Mouse (Mus musculus) brain, adult 2 months (tissue): Measurements from ENCODE around the gene Sparcl1.
A peak's percentile ranks its signal among the peaks of the same experiment; 100 is the strongest.

ENCODE experiments used
- DNase-seq: peaks from one replicate; pipeline ENCODE4 v3.0.0; 2011; ENCODE audit warnings: low read depth, low spot score

Sparcl1 gene

DNA sequence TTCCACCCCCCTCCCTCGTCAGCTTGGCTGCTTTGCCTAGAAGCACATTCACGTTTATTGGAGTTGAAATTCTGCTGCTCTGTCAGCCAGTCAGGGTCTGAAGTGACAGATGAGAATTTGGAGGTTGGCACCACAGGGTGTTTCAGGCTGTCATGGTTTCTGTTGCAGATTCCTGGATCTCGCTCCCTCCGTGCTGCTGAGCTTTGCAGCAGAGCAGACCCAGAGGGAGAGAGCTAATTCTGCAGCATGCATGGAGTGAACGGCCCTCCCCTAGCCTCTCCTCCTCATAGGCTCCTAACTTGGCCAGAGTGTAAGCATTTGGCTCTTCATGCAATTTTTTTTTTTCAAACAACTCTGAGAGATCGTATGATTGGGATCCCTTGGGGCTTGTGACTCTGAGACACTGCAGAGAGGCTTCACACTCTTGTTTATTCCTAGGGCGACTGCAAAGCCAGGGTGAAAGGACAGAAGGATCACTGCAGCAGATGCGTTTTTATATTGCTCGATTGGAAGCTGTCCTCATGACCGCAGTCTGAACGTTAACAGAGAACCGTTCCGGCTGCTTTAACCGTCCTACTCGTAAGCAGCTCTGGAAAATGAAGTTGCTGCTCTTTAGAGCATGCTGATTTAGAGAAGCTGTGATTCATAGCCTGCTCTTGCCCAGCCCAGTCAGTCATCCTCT is at the start of gene Sparcl1:
Gene Sparcl1 (minus strand): TSS at position 243 of the 682 bp plus-strand sequence.
- DNase-seq = peak; percentile 86

DNA sequence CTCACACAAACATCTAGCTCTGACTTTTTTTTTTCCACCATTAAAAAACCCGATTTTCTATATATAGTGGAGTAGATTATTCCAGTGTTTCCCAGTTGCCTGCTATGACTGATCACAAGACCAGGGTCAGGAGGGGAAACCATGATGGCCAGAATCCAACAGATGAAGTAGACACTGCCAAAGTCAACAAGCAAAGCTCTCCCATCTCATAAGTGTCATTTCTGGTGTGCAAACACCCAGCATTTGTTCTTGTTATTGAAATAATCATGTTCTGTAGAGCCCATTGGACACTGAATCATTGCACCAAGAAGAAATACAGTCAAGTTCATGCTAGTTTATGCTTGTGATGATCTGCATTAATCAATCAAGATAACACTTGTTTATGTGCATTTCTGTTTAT is 47.9 kb upstream of the Sparcl1 start:
- no peak for DNase-seq

DNA sequence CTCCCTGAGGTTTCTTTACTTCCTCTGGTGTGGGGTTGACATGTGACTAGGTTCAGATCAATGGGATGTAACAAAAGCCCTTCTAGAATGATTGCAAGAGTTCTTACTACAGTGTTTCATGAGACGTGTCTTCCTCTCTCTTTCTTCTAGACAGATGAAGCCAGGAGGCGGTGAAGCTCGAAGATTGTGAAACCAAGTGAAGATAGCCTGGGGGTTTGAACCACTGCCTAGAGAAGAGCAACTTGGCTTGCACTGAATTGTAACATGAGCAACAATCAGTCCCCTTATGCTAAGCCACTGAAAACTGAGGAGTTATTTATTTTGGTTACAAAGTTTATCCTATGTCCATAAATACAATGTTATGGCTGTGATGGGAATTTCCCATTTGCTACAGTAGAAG is 47.0 kb upstream of the Sparcl1 start:
- no peak for DNase-seq

DNA sequence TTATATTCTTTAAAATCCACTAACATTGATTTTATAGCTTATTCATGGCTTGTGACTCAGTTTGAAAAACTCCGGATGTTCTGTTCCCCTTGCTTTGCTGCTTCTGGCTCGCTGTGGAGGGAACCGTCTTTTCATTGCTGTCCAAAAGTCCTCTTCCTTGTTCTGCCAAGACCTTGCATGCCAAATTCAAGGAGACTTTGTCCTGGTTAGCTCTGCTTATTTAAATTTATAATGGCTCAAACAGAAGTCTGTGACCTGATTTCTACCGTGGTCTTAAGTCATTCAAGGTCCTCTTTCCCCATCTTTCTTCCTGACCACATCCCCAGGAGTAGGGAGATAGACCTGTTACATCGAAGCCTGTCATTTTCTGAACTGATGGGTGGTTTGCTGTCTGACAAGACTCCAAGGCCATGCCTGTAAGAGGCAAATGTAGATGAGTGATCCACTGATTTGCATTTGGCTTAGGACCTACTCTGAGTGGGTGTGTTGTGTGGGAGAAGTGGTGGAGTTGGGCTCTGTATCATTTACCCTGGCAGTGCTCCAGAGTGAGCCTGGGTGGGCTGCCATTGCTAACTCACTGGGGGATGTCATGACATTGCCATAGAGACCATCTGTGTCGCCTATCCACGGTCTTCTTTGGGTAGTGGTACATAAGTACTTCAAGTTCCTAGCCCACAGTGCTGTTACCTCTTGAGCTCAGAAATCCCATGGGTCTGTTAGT is 45.0 kb upstream of the Sparcl1 start:
- DNase-seq = peak; percentile 54

DNA sequence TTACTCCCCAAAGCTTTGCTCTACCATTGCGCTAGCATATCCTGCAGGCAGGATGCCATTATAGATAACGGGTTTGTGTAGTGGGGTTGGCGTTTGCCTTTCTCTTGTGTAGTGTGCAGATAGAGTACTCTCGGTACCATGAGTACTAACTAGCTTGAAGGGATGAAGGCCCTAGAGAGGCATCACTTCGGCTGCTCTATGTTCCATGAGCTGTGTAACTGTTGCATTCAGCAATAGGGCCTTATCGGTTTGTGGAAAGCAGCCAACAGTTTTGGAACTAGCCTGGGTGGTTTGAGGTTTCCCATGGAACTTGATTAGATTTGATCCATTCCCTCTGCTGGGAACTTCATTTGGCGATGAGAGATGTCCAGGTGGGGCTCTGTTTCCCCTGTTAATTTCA is 44.2 kb upstream of the Sparcl1 start:
- no peak for DNase-seq

DNA sequence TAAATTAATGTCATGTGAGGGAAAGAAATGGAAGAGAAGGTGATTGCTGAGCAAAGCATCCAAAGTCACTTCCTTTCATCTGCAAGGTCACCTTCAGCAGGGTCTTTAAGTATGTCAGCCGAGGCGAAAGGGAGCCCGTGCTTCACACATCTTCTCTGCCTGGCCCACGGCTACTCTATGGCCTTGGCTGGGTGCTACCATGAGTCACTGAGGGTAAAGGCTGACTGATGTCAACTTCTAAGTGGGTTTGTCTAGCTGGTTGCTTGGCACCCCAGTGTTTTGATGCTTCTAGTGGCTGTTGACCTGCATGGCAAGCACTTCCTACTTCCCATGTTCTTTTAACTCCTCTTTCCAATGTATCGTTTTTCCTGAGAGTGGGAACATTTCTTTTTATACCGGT is 36.7 kb upstream of the Sparcl1 start:
- DNase-seq = no peak

DNA sequence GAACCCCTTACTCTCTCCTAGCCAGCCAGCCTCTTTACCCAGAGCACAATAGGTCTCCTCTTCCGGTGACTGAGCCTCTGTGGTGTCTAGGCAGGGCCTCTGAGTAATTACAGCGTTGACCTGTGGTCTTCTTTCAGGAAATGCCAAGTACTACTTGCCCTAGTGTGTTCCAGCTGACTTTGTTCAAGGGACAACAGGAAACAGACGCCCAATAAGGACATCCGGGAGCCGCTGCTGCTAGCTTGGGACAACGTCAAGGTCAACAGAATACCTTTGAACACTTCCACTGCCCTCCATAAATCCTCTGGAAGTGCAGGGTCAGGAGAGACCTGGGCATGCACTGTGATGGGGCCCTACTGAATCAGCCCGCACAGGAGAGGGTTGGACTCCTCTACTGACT is 35.8 kb upstream of the Sparcl1 start:
- DNase-seq = no peak

DNA sequence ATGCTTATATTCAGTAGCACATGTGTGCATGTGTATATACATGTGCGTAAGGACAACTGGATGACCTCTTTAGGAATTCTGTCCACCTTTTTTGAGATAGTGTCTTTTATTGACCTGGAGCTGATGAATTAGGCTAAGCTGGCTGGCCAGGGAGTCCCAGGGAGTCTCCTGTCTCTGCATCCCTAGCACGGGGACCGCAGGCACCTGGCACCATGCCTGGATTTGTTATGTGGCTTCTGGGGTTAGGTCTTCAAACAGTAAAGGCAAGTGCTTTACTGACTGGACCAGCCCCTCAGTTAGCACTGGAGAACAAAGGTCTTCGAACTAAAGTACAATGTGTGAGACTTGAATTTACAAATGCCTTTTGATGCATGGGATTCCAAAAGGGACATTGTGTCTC is 30.5 kb upstream of the Sparcl1 start:
- DNase-seq = no peak

DNA sequence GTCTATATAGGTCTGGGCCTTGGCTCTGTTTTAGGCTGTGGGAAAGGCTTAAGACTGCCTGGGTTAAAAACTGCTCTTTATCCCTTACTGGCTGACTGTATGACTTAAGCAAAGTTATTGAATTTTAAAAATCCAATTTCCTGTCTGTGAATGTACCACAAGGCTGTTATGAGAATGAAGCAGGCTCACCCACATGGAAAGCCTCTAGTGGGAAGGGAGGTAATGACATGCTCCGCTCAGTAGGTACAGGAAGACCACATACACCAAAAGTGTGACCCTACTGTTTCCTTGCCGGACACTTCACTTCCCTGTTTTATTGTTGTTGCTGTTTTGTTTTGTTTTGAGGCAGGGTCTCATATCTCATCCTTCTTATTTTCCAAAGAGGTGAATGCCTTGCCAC is 27.5 kb upstream of the Sparcl1 start:
- peak; percentile 32 for DNase-seq

DNA sequence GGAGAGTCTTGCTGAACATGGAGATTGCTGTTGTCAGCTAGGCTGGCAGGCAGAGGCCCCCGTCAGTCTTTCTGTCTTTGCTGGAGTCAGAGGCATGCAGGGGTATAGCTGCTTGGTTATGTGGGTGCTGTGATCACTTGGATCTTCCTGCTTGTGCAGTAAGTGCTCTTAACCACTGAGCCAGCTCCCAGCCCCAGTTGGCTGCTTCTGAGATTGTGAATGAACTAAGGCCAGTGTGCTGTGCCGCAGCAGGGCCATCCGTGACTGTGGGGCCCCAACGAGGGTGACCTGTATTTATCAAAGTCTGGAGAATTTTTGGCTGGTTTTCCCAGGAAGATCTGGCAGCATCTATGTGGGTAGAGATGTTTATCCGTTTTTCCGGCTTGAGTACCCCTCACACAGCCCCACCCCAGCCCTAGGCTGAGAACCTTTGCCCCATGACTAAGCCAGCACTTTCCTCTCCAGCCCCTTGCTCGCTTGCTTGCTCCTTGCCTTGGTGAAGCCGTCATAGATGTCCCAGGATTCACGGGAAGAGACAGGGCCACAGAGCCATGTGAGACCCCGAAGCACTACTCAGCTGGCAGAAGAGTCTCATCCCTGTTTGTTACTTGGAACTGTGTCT is 24.5 kb upstream of the Sparcl1 start:
- no peak for DNase-seq

DNA sequence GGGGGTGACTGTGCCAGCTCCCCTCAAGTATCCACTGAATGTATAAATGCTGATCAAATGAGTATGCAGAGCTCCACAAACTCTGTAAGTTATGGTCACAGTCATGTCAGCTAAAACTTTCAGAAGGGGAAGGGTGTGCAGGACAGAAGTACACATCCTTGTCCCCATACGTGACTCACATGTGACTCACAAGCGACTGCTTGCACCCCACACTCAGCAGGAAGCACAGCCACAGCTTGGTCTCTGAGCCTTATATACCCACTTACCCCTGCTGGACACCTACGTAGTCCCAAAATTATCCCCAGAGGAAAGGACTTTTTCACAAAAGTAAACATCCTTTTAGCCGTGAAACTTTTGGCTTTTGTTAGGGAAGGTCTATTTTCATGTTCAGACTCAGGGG is 20.2 kb upstream of the Sparcl1 start:
- peak; percentile 65 for DNase-seq

DNA sequence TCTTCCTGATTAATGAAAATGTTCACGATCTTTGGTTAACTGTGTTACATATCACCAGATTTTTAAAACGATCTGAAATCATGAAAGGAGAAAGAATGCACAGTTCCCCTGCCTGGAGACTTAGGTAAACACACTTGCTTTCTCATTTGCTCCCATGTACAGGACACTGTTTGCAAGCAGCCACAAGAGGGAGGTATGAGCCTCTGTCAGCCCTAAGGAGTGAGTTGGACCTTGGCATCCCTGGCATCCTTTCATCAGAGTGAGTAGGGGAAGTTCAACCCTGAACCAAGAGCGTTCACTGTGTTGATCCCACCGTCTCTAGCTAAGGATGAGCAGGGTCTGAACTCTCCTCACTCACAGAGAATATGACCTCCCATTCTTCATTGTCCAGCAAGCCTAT is 18.0 kb upstream of the Sparcl1 start:
- DNase-seq = peak; percentile 72

DNA sequence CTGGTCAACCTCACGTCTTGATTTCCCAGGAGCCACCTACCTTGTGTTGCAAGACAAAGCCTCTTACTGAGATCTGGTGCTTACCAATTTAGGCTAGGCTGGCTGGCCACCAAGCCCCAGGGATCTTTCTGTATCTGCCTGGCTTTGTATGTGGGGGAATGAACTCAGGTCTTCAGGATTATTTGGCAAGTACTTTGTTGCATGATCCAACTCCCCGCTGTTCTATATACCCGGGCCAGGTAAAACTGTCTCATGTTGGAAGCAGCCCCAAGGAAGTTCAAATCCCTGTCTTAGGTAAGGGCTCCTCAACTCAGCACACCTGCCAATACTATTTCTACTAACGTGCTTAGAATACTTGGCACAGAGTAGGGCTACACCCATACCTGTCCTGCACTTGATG is 17.4 kb upstream of the Sparcl1 start:
- no peak for DNase-seq

DNA sequence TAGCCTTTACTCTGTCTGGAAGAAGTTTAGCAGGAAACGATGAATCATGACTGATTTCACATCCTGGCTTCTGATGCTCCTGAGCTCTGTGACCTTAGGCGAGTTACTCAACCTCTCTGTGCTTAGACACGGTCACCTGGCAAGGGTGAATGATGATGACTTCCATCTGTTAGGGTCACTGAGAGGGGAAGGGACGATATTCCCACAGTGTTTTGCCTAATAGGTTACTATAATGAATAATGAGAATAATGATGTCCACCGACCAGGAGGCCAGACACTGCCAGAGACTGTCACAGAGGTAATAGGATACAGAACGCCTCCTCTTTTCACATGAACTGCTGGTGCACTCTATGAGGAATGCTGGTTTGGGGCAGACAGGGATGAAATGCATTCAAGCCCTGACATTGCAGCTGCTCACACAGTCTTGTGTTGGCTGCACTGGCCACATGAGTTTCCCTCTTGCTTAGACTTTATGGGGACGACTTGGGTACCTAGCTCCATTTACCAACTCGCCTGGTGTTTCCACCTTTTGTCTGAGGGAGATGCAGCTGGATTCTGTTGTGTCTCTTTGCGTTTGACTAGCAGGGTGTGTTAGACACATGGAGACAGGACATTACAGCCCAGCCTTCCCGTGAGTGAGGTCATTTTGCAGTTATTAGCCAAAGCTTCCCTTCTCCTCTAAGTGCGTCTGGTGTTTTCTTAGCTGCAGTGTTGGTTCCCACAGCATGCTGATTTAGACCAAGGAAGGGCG is 14.9 kb upstream of the Sparcl1 start:
- DNase-seq = no peak

DNA sequence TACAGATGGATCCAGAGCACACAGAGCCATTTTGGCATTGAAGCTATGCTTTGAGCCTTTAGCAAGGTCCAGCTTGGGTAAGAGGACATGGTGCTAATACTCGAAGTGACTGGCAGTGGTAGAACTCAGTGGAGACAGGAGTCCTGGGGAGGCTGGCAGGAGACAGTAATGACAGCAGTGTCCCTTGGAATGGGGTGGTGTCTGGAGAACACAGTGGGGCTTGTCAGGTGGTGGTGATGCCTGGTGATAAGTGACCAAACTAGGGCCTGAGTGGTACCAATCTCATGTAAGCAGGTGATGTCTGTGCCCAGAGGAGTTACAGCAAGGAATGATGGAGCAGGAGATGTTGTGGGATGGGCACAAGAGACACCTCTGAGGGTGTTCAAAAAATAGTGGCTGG is 13.8 kb upstream of the Sparcl1 start:
- DNase-seq = no peak

DNA sequence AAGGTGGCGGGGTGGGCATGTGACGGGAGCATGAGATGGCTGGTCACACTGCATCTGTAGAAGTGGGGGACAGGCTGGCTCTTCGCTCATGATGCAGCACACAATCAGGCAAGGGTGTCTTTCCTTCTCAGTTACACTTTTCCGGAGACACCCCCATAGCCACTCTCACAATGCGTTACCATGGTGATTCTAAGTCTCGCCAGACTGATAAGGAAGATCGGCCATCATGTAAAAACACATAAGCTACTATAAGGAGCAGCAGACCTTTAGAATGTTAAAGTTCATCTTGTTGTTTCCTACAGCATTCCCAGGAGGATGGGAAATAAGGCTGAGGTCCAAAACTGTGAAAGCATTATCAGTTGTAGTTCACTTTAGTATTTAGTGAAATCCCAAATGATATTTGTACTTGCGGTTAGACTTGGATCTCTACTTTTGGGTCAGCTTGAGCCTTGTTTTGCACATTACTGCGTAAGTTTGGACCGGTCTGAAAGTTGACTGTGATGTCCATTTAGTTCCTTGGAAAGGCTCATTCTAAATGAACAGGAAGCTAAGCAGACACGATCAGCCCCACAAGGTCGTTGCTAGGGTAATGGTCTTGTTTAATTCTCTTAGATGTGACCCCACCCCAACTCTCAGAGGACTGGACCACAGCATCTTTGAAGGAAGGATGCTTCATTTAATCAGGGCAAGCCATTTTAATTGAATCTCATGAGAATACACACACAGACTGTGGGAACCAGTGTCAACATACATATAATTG is 13.2 kb upstream of the Sparcl1 start:
- DNase-seq = peak; percentile 69

DNA sequence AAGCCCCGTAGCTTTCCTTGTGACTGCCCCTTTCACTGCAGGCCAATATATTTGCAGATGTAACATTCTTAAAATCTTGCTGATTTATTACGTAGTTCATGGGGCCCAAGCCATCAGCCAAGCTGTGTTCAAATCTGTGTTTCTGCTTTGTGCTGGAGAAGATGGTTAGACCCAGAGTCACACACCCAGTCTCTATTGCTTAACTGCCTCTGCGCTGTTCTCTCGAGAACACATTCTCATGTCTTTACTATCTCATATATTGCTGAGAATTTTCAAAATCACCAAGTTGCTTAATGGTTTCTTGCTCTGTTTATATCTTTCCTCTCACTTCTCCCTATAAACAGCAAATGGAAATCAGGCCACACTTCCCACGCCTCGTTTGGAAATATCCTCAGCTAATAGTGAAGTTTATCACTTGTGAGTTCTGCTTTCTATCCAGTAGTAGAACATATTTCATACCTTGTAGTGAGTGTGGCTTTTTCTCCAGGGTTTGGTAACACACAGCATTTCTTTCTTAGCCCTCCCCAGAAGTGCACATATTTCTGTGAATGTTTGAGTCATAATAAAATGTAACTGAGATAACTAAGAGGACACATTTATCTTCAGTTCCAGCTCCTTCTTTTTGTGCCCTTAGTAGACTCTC is 10.6 kb upstream of the Sparcl1 start:
- peak; percentile 23 for DNase-seq

DNA sequence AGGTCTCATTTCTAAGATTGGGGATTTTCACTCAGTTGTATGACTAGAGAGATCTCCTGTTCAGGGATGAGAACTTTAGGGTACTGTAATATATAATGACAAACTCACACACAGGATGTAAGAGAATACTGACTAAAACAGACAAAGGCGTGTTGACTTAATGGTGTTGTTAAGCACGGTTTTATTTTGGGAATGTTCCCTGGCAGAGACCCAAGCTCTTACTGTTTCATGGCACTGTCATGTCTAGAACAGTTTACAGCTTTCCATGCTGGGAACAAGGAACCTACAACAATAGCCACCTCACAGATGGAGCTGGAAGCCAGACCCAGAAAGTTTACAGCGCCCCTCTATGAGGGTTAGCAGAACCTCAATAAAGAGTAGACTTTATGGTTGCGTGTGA is 2.4 kb upstream of the Sparcl1 start:
- DNase-seq = peak; percentile 68

DNA sequence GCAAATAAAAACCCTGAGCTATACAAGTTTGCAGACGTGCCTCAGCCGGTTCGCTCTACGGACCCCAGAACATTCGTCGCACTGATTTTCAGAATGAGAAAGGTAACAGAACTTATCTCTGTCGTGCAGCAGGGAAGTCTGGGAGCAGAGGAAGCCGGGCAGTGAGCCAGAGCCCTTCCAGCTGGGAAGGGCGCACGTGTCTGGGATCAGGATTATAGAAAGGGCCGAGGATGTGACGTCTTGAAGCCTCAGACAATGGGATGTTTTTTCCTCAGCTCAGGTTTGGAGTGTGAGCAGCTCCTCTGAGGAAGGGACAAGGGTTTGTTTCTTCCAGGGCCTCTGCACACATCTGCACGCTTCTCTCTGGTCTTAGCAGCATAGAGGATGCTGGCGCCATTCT is 1.6 kb upstream of the Sparcl1 start:
- DNase-seq = peak; percentile 54

DNA sequence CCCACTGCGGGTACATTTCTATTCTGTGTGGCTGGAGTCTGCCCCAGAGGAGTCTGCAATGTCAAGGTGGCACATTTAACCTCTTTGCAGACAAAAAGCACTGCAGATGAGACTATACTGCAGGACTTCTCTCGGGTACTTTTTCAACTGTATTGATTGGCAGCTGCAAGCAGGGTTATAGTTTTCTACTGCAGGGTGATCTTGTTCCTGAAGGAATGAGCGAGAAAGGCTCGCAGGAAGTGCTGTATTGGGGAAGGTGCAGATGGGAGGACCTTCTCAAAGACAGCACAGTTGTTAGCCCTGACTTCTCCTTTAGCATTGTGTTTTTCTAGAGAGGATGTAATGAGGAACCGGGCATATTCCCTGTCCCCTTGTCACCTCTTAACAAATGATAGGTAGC is 1.0 kb downstream of the Sparcl1 start:
- peak; percentile 66 for DNase-seq

DNA sequence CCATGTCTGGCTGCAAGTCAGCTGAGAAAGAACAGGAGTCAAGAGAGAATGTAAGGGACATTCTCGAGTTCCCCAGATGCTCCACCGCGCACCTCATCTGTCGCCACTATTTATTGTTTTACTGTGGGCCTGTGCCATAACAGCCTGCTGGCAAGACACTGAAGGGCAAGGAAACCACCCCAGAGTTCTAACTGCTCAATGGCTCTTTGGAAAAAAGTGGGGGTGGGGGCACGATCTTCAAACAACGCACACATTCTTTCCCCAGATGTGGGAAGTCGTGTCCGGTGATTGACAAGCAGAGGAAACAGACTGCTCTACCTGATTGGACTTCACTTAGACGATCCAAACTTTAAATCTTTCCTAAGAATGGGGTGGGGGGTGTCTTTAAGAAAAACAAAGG is 1.5 kb downstream of the Sparcl1 start:
- DNase-seq = peak; percentile 46
